Mouse (Mus musculus) ES-Bruce4 (cell line): ENCODE data around the gene Ttll9. TPM values are rescaled to one million over a fixed set of nuclear protein-coding genes. Genes with fewer than 3 reads are reported as not detected.

Source experiments
- H3K27ac ChIP-seq: 2 replicates; pipeline ENCODE4 v1.5.1; 2012; ENCODE audit warnings: low read length, inconsistent platforms; ENCODE audit not compliant: insufficient read depth
- H3K27me3 ChIP-seq: 2 replicates; pipeline ENCODE4 v1.6.1; 2012; ENCODE audit warnings: mild to moderate bottlenecking, low read length, inconsistent platforms; ENCODE audit not compliant: control insufficient read depth, poor library complexity, insufficient read depth, severe bottlenecking
- H3K36me3 ChIP-seq: 2 replicates; pipeline ENCODE4 v1.6.1; 2012; ENCODE audit warnings: inconsistent platforms, mild to moderate bottlenecking, low read length, moderate library complexity; ENCODE audit not compliant: control insufficient read depth, poor library complexity, insufficient read depth, severe bottlenecking
- H3K4me1 ChIP-seq: one replicate; pipeline ENCODE4 v1.8.1; 2011; ENCODE audit warnings: low read length; ENCODE audit not compliant: control insufficient read depth, insufficient read depth
- H3K4me3 ChIP-seq: 2 replicates; pipeline ENCODE4 v1.5.1; 2011; ENCODE audit warnings: low read depth, mild to moderate bottlenecking, low read length
- H3K9ac ChIP-seq: 2 replicates; pipeline ENCODE4 v1.6.1; 2012; ENCODE audit warnings: low read depth, mild to moderate bottlenecking, inconsistent platforms; ENCODE audit not compliant: poor library complexity, severe bottlenecking
- H3K9me3 ChIP-seq: replicated peaks from 2 replicates; pipeline ENCODE4 v1.6.1; 2012; ENCODE audit warnings: mild to moderate bottlenecking, low read length, inconsistent platforms; ENCODE audit not compliant: control insufficient read depth, poor library complexity, insufficient read depth, severe bottlenecking
- CTCF ChIP-seq: IDR thresholded peaks from one replicate; pipeline ENCODE4 v1.8.1; 2011; ENCODE audit warnings: low read depth, low read length
- EP300 ChIP-seq: IDR thresholded peaks from 2 replicates; pipeline ENCODE4 v1.6.1; 2011; ENCODE audit warnings: low read depth, low read length; ENCODE audit not compliant: insufficient read depth
- POLR2A ChIP-seq: IDR thresholded peaks from one replicate; pipeline ENCODE4 v1.8.1; 2011; ENCODE audit warnings: low read length; ENCODE audit not compliant: insufficient read depth
- polyA plus RNA-seq: library from polyadenylated mRNA; stranded (reverse); fragments of >200 nt; gene quantifications from 2 replicates; pipeline ENCODE4 v1.2.4, GENCODE M21; 2011; ENCODE audit warnings: low read depth; ENCODE audit not compliant: missing spikeins, insufficient read depth, insufficient read length

The Ttll9 gene
- polyA plus RNA-seq, 1 experiment, result 2.1 TPM

- Histone ChIP-seq H3K4me3 (no peak overlapping the region), H3K9ac (no peak overlapping the region), H3K27ac (no peak overlapping the region), H3K4me1 (peaks cover 3% of the 10 kb centered on the region), H3K27me3 (no peaks in the 10 kb centered on the region), H3K36me3 (no peaks in the 10 kb centered on the region), H3K9me3 (no peaks in the 10 kb centered on the region)
- no peak for TF ChIP-seq POLR2A
- no peak for TF ChIP-seq EP300
- no peak for TF ChIP-seq CTCF
Measured at GRCm38 (mm10) chr2:153021163-153021562, 58.9 kb downstream of the Ttll9 start.

- Histone ChIP-seq H3K4me3 (no peak overlapping the region), H3K27ac (no peak overlapping the region), H3K4me1 (peaks cover 3% of the 10 kb centered on the region), H3K9ac (no peak overlapping the region), H3K9me3 (no peaks in the 10 kb centered on the region), H3K27me3 (0 out of 2 replicates have a peak, but pooled peaks cover 2% of the 10 kb centered on the region), H3K36me3 (no peaks in the 10 kb centered on the region)
- TF ChIP-seq EP300, result no peak
- no peak for TF ChIP-seq POLR2A
- TF ChIP-seq CTCF, result no peak
Measured at GRCm38 (mm10) chr2:153022855-153023254, 60.6 kb downstream of the Ttll9 start.

GRCm38 (mm10) chr2:153026052-153026451, 63.8 kb downstream of the Ttll9 start:
- Histone ChIP-seq H3K9ac (no peak overlapping the region), H3K9me3 (no peaks in the 10 kb centered on the region), H3K4me1 (no peaks in the 10 kb centered on the region), H3K36me3 (no peaks in the 10 kb centered on the region), H3K27ac (no peak overlapping the region), H3K4me3 (no peak overlapping the region), H3K27me3 (0 out of 2 replicates have a peak, but pooled peaks cover 2% of the 10 kb centered on the region)
- TF ChIP-seq EP300, result no peak
- no peak for TF ChIP-seq POLR2A
- TF ChIP-seq CTCF, result no peak

GRCm38 (mm10) chr2:153027501-153027900, 65.2 kb downstream of the Ttll9 start:
- H3K9me3 ChIP-seq, result no peaks in the 10 kb centered on the region
- H3K4me3 ChIP-seq, result no peak overlapping the region
- no peak overlapping the region for H3K9ac ChIP-seq
- no peak for TF ChIP-seq POLR2A
- TF ChIP-seq CTCF, result no peak
- no peak for TF ChIP-seq EP300
- H3K27me3 ChIP-seq, result 0 out of 2 replicates have a peak, but pooled peaks cover 2% of the 10 kb centered on the region
- H3K36me3 ChIP-seq, result no peaks in the 10 kb centered on the region
- no peaks in the 10 kb centered on the region for H3K4me1 ChIP-seq
- no peak overlapping the region for H3K27ac ChIP-seq

- 0 out of 2 replicates have a peak, but pooled peaks cover 2% of the 10 kb centered on the region for H3K27me3 ChIP-seq
- TF ChIP-seq POLR2A, result no peak
- TF ChIP-seq CTCF, result no peak
- TF ChIP-seq EP300, result no peak
- H3K36me3 ChIP-seq, result no peaks in the 10 kb centered on the region
- no peaks in the 10 kb centered on the region for H3K4me1 ChIP-seq
- H3K27ac ChIP-seq, result no peak overlapping the region
- H3K9me3 ChIP-seq, result no peaks in the 10 kb centered on the region
- H3K9ac ChIP-seq, result no peak overlapping the region
- no peak overlapping the region for H3K4me3 ChIP-seq
Measured at GRCm38 (mm10) chr2:153030422-153030821, 68.1 kb downstream of the Ttll9 start.

GRCm38 (mm10) chr2:153031126-153032082, 69.1 kb downstream of the Ttll9 start, which contains the start of gene Xkr7:
Gene Xkr7, plus strand, starts transcription at chr2:153031852.
- no peaks in the 10 kb centered on the region for H3K36me3 ChIP-seq
- H3K27me3 ChIP-seq, result 0 out of 2 replicates have a peak, but pooled peaks cover 2% of the 10 kb centered on the region
- H3K4me1 ChIP-seq, result no peaks in the 10 kb centered on the region
- H3K27ac ChIP-seq, result no peak within 1 kb of the TSS
- H3K9me3 ChIP-seq, result no peaks in the 10 kb centered on the region
- TF ChIP-seq POLR2A (no peak), EP300 (no peak), CTCF (no peak)
- H3K9ac ChIP-seq, result peak within 1 kb of the TSS; percentile 46
- H3K4me3 ChIP-seq, result peak within 1 kb of the TSS; percentile 77
